Mouse (Mus musculus): ENCODE measurements around the gene Mcrip1. TPM values are rescaled to one million over a fixed set of nuclear protein-coding genes. Genes with fewer than 3 reads are reported as not detected.

Gene Mcrip1
- polyA plus RNA-seq, 1 experiment from 2014 or later = 246 TPM

GRCm38 (mm10) chr11:120580190-120580589 is 30.7 kb upstream of the Mcrip1 start:
- Histone ChIP-seq H3K4me1 (replicated peaks) (peaks cover 34% of the 10 kb centered on the region), H3K27me3 (no peaks in the 10 kb centered on the region), H3K9ac (peak overlapping the region; percentile 97), H3K4me3 (peak overlapping the region; percentile 76), H3K4me2 (peak overlapping the region; percentile 84), H3K36me3 (peaks cover 29% of the 10 kb centered on the region), H3K9me3 (no peaks in the 10 kb centered on the region), H3K27ac (replicated peaks) (peak overlapping the region; percentile 96)
- no peak for ATAC-seq (ENCODE audit: low FRiP score, low read depth)
- 62% methylated on average over 7 of the region's 7 CpGs for whole genome bisulfite sequencing

- Histone ChIP-seq H3K4me3 (peak overlapping the region; percentile 76), H3K27ac (replicated peaks) (0 out of 2 replicates have a peak overlapping the region, but pooled peaks have one; percentile 96), H3K9me3 (no peaks in the 10 kb centered on the region), H3K4me1 (replicated peaks) (peaks cover 37% of the 10 kb centered on the region), H3K27me3 (no peaks in the 10 kb centered on the region), H3K4me2 (peak overlapping the region; percentile 84), H3K9ac (peak overlapping the region; percentile 97), H3K36me3 (peaks cover 24% of the 10 kb centered on the region)
- 68% methylated on average over 15 of the region's 15 CpGs for WGBS
- ATAC-seq (ENCODE audit: low FRiP score, low read depth) = no peak
Observed at GRCm38 (mm10) chr11:120579316-120580107, 30.0 kb upstream of the Mcrip1 start.

GRCm38 (mm10) chr11:120578694-120579243 is 29.2 kb upstream of the Mcrip1 start:
- peaks cover 24% of the 10 kb centered on the region for H3K36me3 ChIP-seq
- ATAC-seq (ENCODE audit: low FRiP score, low read depth) = no peak
- no peaks in the 10 kb centered on the region for H3K9me3 ChIP-seq
- H3K4me1 ChIP-seq (replicated peaks) = peaks cover 44% of the 10 kb centered on the region
- no peak overlapping the region for H3K4me3 ChIP-seq
- no peak overlapping the region for H3K9ac ChIP-seq
- H3K27me3 ChIP-seq = no peaks in the 10 kb centered on the region
- whole genome bisulfite sequencing = 83% methylated on average over 11 of the region's 11 CpGs
- no peak overlapping the region for H3K4me2 ChIP-seq
- no peak overlapping the region for H3K27ac ChIP-seq (replicated peaks)

- Histone ChIP-seq H3K9ac (no peak overlapping the region), H3K9me3 (no peaks in the 10 kb centered on the region), H3K4me3 (no peak overlapping the region), H3K27me3 (no peaks in the 10 kb centered on the region), H3K4me1 (replicated peaks) (peaks cover 46% of the 10 kb centered on the region), H3K36me3 (peaks cover 24% of the 10 kb centered on the region), H3K27ac (replicated peaks) (no peak overlapping the region), H3K4me2 (no peak overlapping the region)
- ATAC-seq (ENCODE audit: low FRiP score, low read depth) = no peak
- WGBS = 91% methylated on average over 10 of the region's 10 CpGs
Observed at GRCm38 (mm10) chr11:120578024-120578693, 28.6 kb upstream of the Mcrip1 start.

GRCm38 (mm10) chr11:120577211-120578023 is 27.9 kb upstream of the Mcrip1 start:
- H3K27ac ChIP-seq (replicated peaks) = no peak overlapping the region
- H3K4me3 ChIP-seq = no peak overlapping the region
- no peak overlapping the region for H3K4me2 ChIP-seq
- H3K9me3 ChIP-seq = no peaks in the 10 kb centered on the region
- no peak overlapping the region for H3K9ac ChIP-seq
- whole genome bisulfite sequencing = 84% methylated on average over 7 of the region's 7 CpGs
- peaks cover 42% of the 10 kb centered on the region for H3K4me1 ChIP-seq (replicated peaks)
- H3K27me3 ChIP-seq = no peaks in the 10 kb centered on the region
- H3K36me3 ChIP-seq = peaks cover 24% of the 10 kb centered on the region
- no peak for ATAC-seq (ENCODE audit: low FRiP score, low read depth)

GRCm38 (mm10) chr11:120576365-120576981 is 26.9 kb upstream of the Mcrip1 start:
- Histone ChIP-seq H3K9me3 (no peaks in the 10 kb centered on the region), H3K4me3 (no peak overlapping the region), H3K4me2 (no peak overlapping the region), H3K27ac (replicated peaks) (0 out of 2 replicates have a peak overlapping the region, but pooled peaks have one; percentile 17), H3K9ac (no peak overlapping the region), H3K4me1 (replicated peaks) (peaks cover 41% of the 10 kb centered on the region), H3K27me3 (no peaks in the 10 kb centered on the region), H3K36me3 (peaks cover 24% of the 10 kb centered on the region)
- 87% methylated on average over 3 of the region's 3 CpGs for WGBS
- no peak for ATAC-seq (ENCODE audit: low FRiP score, low read depth)

GRCm38 (mm10) chr11:120575940-120576339 is 26.4 kb upstream of the Mcrip1 start:
- no peaks in the 10 kb centered on the region for H3K27me3 ChIP-seq
- ATAC-seq (ENCODE audit: low FRiP score, low read depth) = no peak
- no peaks in the 10 kb centered on the region for H3K9me3 ChIP-seq
- H3K9ac ChIP-seq = no peak overlapping the region
- peaks cover 47% of the 10 kb centered on the region for H3K4me1 ChIP-seq (replicated peaks)
- no peak overlapping the region for H3K27ac ChIP-seq (replicated peaks)
- H3K36me3 ChIP-seq = peaks cover 27% of the 10 kb centered on the region
- H3K4me2 ChIP-seq = no peak overlapping the region
- no peak overlapping the region for H3K4me3 ChIP-seq

GRCm38 (mm10) chr11:120575046-120575445 is 25.5 kb upstream of the Mcrip1 start:
- no peak for ATAC-seq (ENCODE audit: low FRiP score, low read depth)
- H3K4me1 ChIP-seq (replicated peaks) = peaks cover 45% of the 10 kb centered on the region
- H3K4me2 ChIP-seq = no peak overlapping the region
- no peak overlapping the region for H3K27ac ChIP-seq (replicated peaks)
- H3K36me3 ChIP-seq = peaks cover 36% of the 10 kb centered on the region
- WGBS = 86% methylated on average over 2 of the region's 2 CpGs
- no peaks in the 10 kb centered on the region for H3K27me3 ChIP-seq
- no peak overlapping the region for H3K9ac ChIP-seq
- no peak overlapping the region for H3K4me3 ChIP-seq
- H3K9me3 ChIP-seq = no peaks in the 10 kb centered on the region

GRCm38 (mm10) chr11:120574278-120574600 is 24.7 kb upstream of the Mcrip1 start:
- 45% methylated on average over 5 of the region's 5 CpGs for WGBS

GRCm38 (mm10) chr11:120573585-120574277 is 24.2 kb upstream of the Mcrip1 start:
- Histone ChIP-seq H3K27ac (replicated peaks) (peak overlapping the region; percentile 87), H3K27me3 (no peaks in the 10 kb centered on the region), H3K4me3 (peak overlapping the region; percentile 68), H3K9me3 (no peaks in the 10 kb centered on the region), H3K36me3 (peaks cover 32% of the 10 kb centered on the region), H3K4me1 (replicated peaks) (peaks cover 31% of the 10 kb centered on the region), H3K4me2 (peak overlapping the region; percentile 94), H3K9ac (peak overlapping the region; percentile 73)
- peak; percentile 7; the same call in 1 of the 2 replicates for ATAC-seq (ENCODE audit: low FRiP score, low read depth)
- 0% methylated on average over 23 of the region's 23 CpGs for WGBS

More at GRCm38 (mm10) chr11:120574278-120574600, 24.7 kb upstream of the Mcrip1 start:
- no peaks in the 10 kb centered on the region for H3K9me3 ChIP-seq
- H3K36me3 ChIP-seq = peaks cover 37% of the 10 kb centered on the region
- peak overlapping the region; percentile 68 for H3K4me3 ChIP-seq
- peak overlapping the region; percentile 94 for H3K4me2 ChIP-seq
- peak overlapping the region; percentile 73; the same call in 1 of the 2 replicates for H3K9ac ChIP-seq
- H3K27me3 ChIP-seq = no peaks in the 10 kb centered on the region
- ATAC-seq (ENCODE audit: low FRiP score, low read depth) = no peak
- H3K27ac ChIP-seq (replicated peaks) = no peak overlapping the region
- peaks cover 36% of the 10 kb centered on the region for H3K4me1 ChIP-seq (replicated peaks)
